Mouse (Mus musculus): ENCODE measurements around the gene Rae1. TPM values are rescaled to one million over a fixed set of nuclear protein-coding genes. Genes with fewer than 3 reads are reported as not detected.

The Rae1 gene
- polyA plus RNA-seq, 1 experiment from 2014 or later: 132 TPM

DNA sequence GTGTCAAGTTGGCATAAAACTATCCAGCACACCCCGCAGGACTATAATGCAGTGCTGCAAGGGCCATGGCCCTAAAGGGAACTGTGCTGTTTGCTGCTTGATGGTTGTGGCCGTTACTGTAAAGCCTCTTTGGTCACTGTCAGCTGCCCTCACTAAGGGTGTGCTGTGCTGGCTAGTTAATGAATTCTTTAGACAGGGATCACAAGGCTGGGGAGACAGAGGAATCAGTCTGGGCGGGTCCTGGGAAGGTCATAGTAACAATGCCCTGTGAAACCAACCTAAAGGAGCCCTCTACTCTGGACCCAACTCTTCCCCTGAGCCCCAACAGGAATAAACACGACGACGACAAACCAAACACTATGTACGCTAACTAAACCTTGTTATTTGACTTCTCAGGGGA, 1.4 kb upstream of the Rae1 start:
- WGBS: 75% methylated on average over 7 of the region's 7 CpGs

DNA sequence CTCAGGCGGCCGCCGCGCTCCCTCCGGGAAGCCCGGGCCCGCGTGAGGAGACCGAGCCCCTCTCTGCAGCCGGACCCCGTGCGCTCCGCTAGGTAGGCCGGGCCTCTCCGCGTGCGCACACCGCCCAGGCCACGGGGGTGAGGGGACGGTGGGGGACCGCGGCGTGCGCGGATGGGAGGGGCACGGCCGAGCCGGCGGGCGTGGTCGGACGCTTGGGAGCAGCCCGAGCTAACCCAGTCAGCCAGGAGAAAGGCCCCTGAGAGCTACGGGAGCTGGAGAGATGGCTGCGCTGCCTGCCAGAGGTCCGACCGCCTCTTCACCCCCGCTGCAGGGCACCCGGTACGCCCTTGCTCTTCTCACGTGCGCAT, 352 bp downstream of the Rae1 start:
- H3K27me3 ChIP-seq: peaks cover 14% of the 10 kb centered on the region; the same call in 1 of the 2 replicates
- H3K9ac ChIP-seq: peak overlapping the region; percentile 96
- H3K36me3 ChIP-seq (replicated peaks): peaks cover 30% of the 10 kb centered on the region
- H3K4me1 ChIP-seq: peaks cover 17% of the 10 kb centered on the region
- H3K9me3 ChIP-seq: no peaks in the 10 kb centered on the region
- peak overlapping the region; percentile 91 for H3K4me2 ChIP-seq
- H3K4me3 ChIP-seq (replicated peaks): peak overlapping the region; percentile 99
- under 1% methylated on average over 42 of the region's 42 CpGs for WGBS
- ATAC-seq (ENCODE audit: low FRiP score): peak; percentile 89
- H3K27ac ChIP-seq: peak overlapping the region; percentile 87

More for the DNA sequence above, 1.4 kb upstream of the Rae1 start:
- Histone ChIP-seq H3K4me1 (peaks cover 17% of the 10 kb centered on the region), H3K27ac (no peak overlapping the region), H3K9me3 (no peaks in the 10 kb centered on the region), H3K36me3 (replicated peaks) (peaks cover 12% of the 10 kb centered on the region), H3K9ac (no peak overlapping the region), H3K4me3 (replicated peaks) (no peak overlapping the region), H3K4me2 (no peak overlapping the region), H3K27me3 (peaks cover 14% of the 10 kb centered on the region; the same call in 1 of the 2 replicates)
- no peak for ATAC-seq (ENCODE audit: low FRiP score)

DNA sequence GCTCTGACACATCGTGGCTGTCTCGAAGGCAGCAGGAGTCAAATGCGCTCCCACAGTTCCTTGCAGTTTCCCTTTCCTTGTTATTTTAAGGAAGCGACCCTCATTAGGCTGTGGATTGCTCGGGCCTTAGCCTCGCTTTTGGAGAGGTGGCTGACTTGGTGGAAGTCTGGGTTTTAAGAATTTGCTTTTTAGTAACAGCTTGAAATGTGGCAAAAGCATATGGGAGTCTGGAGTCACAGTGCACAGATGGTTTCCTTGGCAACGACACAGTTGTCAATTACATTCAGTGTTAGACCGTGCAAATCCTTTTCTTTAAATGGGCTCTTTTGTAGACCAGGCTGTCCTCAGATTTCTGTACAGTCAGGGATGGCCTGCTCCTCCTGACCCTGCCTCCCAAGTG, 1.0 kb downstream of the Rae1 start:
- peak overlapping the region; percentile 99 for H3K4me3 ChIP-seq (replicated peaks)
- H3K27me3 ChIP-seq: peaks cover 14% of the 10 kb centered on the region; the same call in 1 of the 2 replicates
- H3K36me3 ChIP-seq (replicated peaks): peaks cover 33% of the 10 kb centered on the region
- peaks cover 17% of the 10 kb centered on the region for H3K4me1 ChIP-seq
- H3K4me2 ChIP-seq: peak overlapping the region; percentile 91
- 24% methylated on average over 8 of the region's 8 CpGs for WGBS
- no peaks in the 10 kb centered on the region for H3K9me3 ChIP-seq
- no peak for ATAC-seq (ENCODE audit: low FRiP score)
- peak overlapping the region; percentile 87 for H3K27ac ChIP-seq
- peak overlapping the region; percentile 96 for H3K9ac ChIP-seq

DNA sequence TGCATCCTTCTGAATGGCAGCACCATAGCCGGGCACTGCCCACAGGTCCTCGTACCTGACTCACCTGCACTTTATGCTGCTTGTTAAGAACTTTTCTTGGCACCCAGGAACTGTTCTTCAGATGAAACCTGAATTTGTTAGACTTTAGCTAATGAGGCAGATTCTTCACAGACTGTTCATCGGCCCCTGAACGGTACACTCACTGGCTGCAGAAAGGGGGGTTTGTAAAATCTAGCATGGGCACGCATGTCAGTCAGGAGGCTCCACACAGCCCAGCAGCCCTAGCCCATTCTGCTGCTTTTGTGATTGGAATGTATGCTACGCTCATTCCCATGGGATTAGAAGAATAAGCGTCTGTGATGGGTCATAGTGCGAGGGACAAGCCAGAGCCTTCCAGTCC, 3.8 kb downstream of the Rae1 start:
- Histone ChIP-seq H3K27me3 (no peaks in the 10 kb centered on the region), H3K4me3 (replicated peaks) (no peak overlapping the region), H3K27ac (no peak overlapping the region), H3K9ac (no peak overlapping the region), H3K4me1 (peaks cover 17% of the 10 kb centered on the region), H3K9me3 (no peaks in the 10 kb centered on the region), H3K36me3 (replicated peaks) (peaks cover 60% of the 10 kb centered on the region), H3K4me2 (no peak overlapping the region)
- WGBS: 96% methylated on average over 8 of the region's 8 CpGs
- ATAC-seq (ENCODE audit: low FRiP score): no peak

DNA sequence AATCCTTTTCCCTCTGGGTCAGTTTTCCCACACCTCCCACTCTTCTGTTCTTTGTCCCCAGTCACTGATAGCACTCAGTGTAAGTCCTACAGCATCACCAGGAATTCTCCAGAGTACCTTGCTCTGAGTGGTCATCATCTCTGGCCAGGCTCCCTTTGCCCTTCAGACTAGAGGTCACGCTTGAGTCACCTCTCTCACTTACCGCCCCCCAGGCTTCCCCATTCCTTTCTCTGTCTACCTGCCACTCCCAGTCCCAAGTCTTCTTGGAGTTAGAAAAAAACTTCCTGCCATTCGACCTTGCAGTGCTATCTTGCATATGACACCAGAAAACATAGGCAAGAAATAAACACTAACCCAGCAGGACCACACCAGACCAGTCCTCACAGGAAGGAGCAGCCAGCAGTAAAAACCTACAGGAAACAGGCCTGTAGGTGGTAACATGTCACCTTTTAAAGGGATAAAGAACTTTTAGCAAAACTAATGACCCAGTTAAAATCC, 10.4 kb downstream of the Rae1 start:
- 82% methylated on average over 3 of the region's 3 CpGs for WGBS
- peaks cover 96% of the 10 kb centered on the region for H3K36me3 ChIP-seq (replicated peaks)
- no peak for ATAC-seq (ENCODE audit: low FRiP score)

DNA sequence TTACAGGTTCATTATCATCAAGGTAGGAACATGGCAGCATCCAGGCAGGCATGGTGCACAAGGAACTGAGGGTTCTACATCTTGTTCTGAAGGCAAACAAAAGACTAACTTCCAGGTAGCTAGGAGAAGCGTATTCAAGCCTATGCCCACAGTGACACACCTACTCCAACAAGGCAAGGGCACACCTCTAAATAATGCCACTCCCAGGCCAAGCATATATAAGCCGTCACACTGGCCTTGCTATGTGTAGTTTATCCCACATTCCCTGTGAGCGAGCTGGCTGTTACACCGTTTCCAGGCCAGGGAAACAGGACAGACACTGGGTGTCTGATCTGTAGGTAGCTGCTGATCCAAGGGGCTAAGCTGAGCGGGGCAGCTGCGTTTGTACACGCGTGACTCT, 11.5 kb downstream of the Rae1 start:
- WGBS: 94% methylated on average over 8 of the region's 8 CpGs
- peaks cover 97% of the 10 kb centered on the region for H3K36me3 ChIP-seq (replicated peaks)
- no peak overlapping the region for H3K9ac ChIP-seq

More for the DNA sequence above, 10.4 kb downstream of the Rae1 start:
- no peak overlapping the region for H3K9ac ChIP-seq
- H3K27me3 ChIP-seq: no peaks in the 10 kb centered on the region
- no peak overlapping the region for H3K4me3 ChIP-seq (replicated peaks)
- H3K4me2 ChIP-seq: no peak overlapping the region
- no peaks in the 10 kb centered on the region for H3K4me1 ChIP-seq
- no peaks in the 10 kb centered on the region for H3K9me3 ChIP-seq
- H3K27ac ChIP-seq: no peak overlapping the region

DNA sequence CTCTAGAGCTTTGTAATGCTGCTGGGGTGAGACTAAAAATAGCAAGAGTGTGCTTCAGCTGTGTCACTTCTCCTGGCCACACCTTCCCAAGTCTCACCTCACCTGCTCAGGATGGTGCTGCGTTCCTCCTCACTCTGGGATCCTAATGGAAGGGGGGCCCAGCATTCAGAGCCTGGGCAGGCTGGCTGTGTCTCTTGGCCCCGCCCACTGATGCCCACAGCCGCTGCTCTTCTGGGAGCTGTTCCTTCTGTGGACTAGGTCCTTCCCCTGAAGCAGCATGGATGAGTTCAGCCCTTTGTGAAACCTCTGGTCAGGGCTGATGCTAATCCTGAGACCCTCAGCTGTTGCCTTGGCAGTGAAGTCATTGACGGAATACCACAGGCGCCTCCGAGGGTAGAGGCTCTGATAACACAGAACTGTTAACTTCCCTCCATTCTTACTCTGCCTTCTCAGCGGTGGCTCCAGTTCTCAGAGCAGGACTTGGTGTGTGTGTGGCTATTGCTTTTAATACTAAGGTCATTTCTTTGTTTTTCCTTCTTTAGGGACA, 14.9 kb downstream of the Rae1 start:
- H3K9me3 ChIP-seq: no peaks in the 10 kb centered on the region
- peaks cover 11% of the 10 kb centered on the region for H3K4me1 ChIP-seq
- no peak overlapping the region for H3K27ac ChIP-seq
- peaks cover 63% of the 10 kb centered on the region for H3K36me3 ChIP-seq (replicated peaks)
- WGBS: 81% methylated on average over 7 of the region's 7 CpGs
- no peak overlapping the region for H3K9ac ChIP-seq
- ATAC-seq (ENCODE audit: low FRiP score): no peak
- no peak overlapping the region for H3K4me2 ChIP-seq
- no peak overlapping the region for H3K4me3 ChIP-seq (replicated peaks)
- H3K27me3 ChIP-seq: peaks cover 22% of the 10 kb centered on the region

More for the DNA sequence above, 11.5 kb downstream of the Rae1 start:
- no peak for ATAC-seq (ENCODE audit: low FRiP score)
- H3K27me3 ChIP-seq: no peaks in the 10 kb centered on the region
- no peaks in the 10 kb centered on the region for H3K9me3 ChIP-seq
- H3K27ac ChIP-seq: no peak overlapping the region
- H3K4me1 ChIP-seq: no peaks in the 10 kb centered on the region
- no peak overlapping the region for H3K4me2 ChIP-seq
- no peak overlapping the region for H3K4me3 ChIP-seq (replicated peaks)

DNA sequence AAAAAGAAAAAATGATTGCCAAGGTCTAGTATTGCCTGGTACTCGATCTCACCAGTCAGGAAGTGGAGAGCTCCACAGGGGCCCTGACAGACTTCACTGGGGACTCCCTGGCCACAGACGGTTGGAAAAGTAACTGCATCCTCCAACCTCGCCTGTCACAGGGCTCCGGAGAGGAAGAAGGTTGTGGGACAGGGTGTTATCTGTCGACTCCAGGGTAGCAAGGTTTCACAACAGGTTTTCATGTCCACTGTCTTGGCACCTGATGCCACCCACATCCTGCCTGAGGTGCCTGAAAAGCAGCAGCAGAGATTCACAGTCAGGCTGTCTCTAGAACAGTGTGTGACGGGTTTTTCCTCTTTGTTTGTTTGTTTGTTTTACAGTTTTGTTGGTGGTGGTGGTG, 18.0 kb downstream of the Rae1 start:
- peaks cover 24% of the 10 kb centered on the region for H3K4me1 ChIP-seq
- no peak for ATAC-seq (ENCODE audit: low FRiP score)
- peaks cover 35% of the 10 kb centered on the region for H3K27me3 ChIP-seq
- H3K9ac ChIP-seq: no peak overlapping the region
- WGBS: 55% methylated on average over 6 of the region's 6 CpGs
- H3K4me2 ChIP-seq: no peak overlapping the region
- H3K27ac ChIP-seq: no peak overlapping the region
- H3K4me3 ChIP-seq (replicated peaks): no peak overlapping the region
- H3K9me3 ChIP-seq: no peaks in the 10 kb centered on the region
- H3K36me3 ChIP-seq (replicated peaks): peaks cover 32% of the 10 kb centered on the region

DNA sequence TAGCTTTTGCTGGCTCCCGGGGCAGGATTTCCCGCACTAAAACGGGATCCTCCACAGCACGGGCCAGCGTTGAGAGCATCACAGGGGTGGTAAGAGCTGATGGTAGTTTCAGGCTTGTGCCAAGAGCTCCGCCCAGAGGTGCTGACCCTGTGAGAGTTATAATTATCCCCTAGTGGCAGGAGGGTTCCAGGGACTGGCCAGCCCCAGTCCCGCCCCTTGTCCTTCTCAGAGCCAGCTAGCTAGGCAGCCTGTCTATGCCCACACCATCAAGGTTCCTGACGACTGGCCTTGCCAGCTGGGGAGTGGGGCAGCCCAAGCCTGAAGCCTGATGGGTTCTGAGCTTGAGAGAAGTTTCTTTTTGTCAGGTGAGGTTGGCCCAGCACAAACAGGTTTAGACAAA, 18.7 kb downstream of the Rae1 start:
- no peak overlapping the region for H3K9ac ChIP-seq
- ATAC-seq (ENCODE audit: low FRiP score): no peak
- H3K4me1 ChIP-seq: peaks cover 31% of the 10 kb centered on the region
- 22% methylated on average over 8 of the region's 8 CpGs for WGBS
- no peak overlapping the region; the same call in 1 of the 2 replicates for H3K4me2 ChIP-seq
- H3K9me3 ChIP-seq: no peaks in the 10 kb centered on the region
- no peak overlapping the region for H3K27ac ChIP-seq
- no peak overlapping the region for H3K4me3 ChIP-seq (replicated peaks)
- peaks cover 29% of the 10 kb centered on the region for H3K36me3 ChIP-seq (replicated peaks)
- peaks cover 35% of the 10 kb centered on the region for H3K27me3 ChIP-seq

DNA sequence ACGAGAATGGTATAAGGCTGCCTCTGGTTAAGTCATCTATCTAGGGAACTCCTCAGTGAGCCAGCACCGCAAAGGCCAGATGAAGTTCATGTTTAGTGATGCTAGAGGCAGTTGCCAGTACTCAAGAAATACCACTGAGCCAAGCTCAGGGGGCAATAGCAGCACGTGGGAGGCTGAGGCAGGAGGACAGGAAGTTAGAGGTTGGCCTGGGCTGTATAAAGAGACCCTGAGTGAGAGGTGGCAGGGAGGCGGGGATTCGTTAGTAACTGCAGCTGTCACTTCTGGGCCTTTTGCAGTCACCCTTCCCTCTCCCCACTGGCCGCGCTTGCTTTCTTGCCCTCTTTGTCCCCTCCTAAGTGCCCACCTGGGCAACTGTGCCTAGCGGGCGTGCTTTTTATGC, 19.4 kb downstream of the Rae1 start:
- peaks cover 38% of the 10 kb centered on the region for H3K4me1 ChIP-seq
- no peaks in the 10 kb centered on the region for H3K9me3 ChIP-seq
- H3K36me3 ChIP-seq (replicated peaks): peaks cover 29% of the 10 kb centered on the region
- H3K4me2 ChIP-seq: peak overlapping the region; percentile 76
- peaks cover 35% of the 10 kb centered on the region for H3K27me3 ChIP-seq
- peak overlapping the region; percentile 38 for H3K4me3 ChIP-seq (replicated peaks)
- 11% methylated on average over 9 of the region's 9 CpGs for WGBS
- no peak for ATAC-seq (ENCODE audit: low FRiP score)
- H3K9ac ChIP-seq: peak overlapping the region; percentile 36
- H3K27ac ChIP-seq: no peak overlapping the region

DNA sequence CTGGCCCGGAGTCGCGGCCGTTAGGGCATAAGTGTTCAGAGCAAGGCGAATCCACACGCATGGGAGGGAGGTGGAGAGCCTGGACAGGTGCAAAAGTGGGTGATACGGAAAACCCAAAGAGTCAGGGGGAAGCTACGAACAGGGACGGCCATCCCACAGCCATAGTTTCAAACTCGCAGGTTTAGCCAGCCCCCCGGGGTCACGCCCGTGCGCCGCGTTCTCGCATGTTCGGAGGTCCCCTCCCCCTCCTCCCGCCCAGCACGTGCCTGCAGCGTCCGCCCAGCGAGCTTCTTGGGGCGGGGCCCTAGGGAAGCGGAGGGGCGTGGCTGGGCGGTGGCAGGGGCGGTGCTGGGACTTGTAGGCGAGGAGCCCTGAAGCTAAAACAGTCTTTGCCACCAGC, 19.9 kb downstream of the Rae1 start:
- no peak overlapping the region for H3K27ac ChIP-seq

DNA sequence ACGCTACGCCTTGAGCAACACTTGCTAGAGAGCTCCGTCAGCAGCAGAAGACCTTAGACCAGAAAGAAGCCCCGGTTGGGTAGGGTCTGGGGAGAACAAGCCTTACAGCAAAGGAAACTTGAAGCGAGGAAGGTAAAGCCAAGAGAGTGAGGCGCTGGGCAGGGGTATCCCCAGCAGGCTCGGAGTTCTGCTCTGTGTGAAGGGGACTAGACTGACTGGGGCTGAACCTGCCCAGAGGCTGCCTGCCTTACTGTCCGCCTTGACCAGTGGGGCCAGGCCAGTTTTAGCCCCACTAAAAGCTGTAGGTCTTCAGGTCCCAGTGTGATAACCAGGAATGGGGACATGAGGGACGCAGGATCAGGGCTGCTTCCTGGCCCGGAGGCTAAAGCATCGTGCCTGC, 20.5 kb downstream of the Rae1 start, which contains the start of gene Rbm38:
Rbm38 (plus strand) TSS at position 69 of the 400 bp plus-strand sequence.
- WGBS: 29% methylated on average over 11 of the region's 11 CpGs
- no peak within 1 kb of the TSS for H3K27ac ChIP-seq
- peaks cover 49% of the 10 kb centered on the region for H3K4me1 ChIP-seq

More for the DNA sequence above, 19.9 kb downstream of the Rae1 start:
- Histone ChIP-seq H3K27me3 (peaks cover 35% of the 10 kb centered on the region), H3K36me3 (replicated peaks) (peaks cover 29% of the 10 kb centered on the region), H3K9me3 (no peaks in the 10 kb centered on the region), H3K4me1 (peaks cover 43% of the 10 kb centered on the region), H3K4me3 (replicated peaks) (peak overlapping the region; percentile 38), H3K9ac (peak overlapping the region; percentile 36), H3K4me2 (peak overlapping the region; percentile 76)
- ATAC-seq (ENCODE audit: low FRiP score): peak; percentile 81
- WGBS: 0% methylated on average over 29 of the region's 29 CpGs

DNA sequence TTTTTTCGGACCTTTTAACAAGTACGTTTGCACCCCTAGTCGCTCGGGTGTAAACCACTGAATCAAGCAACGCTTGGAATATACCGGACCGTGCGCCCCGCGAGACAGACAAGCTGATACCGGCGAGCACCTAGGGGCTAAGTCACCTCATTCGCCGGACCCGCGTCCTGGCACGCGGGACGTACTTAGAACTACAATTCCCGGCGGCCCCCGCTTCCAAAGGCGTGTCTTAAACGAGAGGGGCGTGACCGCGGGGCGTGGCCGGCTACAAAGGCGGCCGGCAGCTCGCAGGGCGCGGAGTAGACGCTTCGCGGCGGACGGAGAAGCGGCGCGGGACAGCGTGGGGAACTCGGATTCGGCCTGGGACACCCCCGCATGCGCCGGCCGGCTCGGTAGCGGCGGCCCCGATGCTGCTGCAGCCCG, 21.7 kb downstream of the Rae1 start:
- 1% methylated on average over 32 of the region's 54 CpGs for WGBS
- Histone ChIP-seq H3K4me3 (replicated peaks) (peak overlapping the region; percentile 77), H3K4me1 (peaks cover 62% of the 10 kb centered on the region), H3K4me2 (peak overlapping the region; percentile 65), H3K36me3 (replicated peaks) (peaks cover 27% of the 10 kb centered on the region), H3K9me3 (no peaks in the 10 kb centered on the region), H3K27me3 (peaks cover 35% of the 10 kb centered on the region), H3K27ac (peak overlapping the region; percentile 67), H3K9ac (peak overlapping the region; percentile 77)
- ATAC-seq (ENCODE audit: low FRiP score): peak; percentile 87

More for the DNA sequence above, 20.5 kb downstream of the Rae1 start, which contains the start of gene Rbm38:
- H3K9ac ChIP-seq: peak within 1 kb of the TSS; percentile 36
- H3K9me3 ChIP-seq: no peaks in the 10 kb centered on the region
- no peak for ATAC-seq (ENCODE audit: low FRiP score)
- peaks cover 25% of the 10 kb centered on the region for H3K36me3 ChIP-seq (replicated peaks)
- peaks cover 35% of the 10 kb centered on the region for H3K27me3 ChIP-seq
- peak within 1 kb of the TSS; percentile 76 for H3K4me2 ChIP-seq
- peak within 1 kb of the TSS; percentile 38 for H3K4me3 ChIP-seq (replicated peaks)
